Mouse (Mus musculus) urinary bladder, adult 2 months (tissue): Measurements from ENCODE around the gene Tmem116. TPM values are rescaled to one million over a fixed set of nuclear protein-coding genes. Genes with fewer than 3 reads are reported as not detected.

ENCODE experiments used
- DNase-seq: peaks from one replicate; pipeline ENCODE4 v3.0.0; 2022; ENCODE audit warnings: low spot score
- polyA plus RNA-seq: library from polyadenylated mRNA; depleted of rRNA; stranded (reverse); fragments of >200 nt; gene quantifications from 2 replicates; pipeline ENCODE4 v1.2.3, GENCODE M21; 2012; rRNA removed

Gene Tmem116
- polyA plus RNA-seq, 1 experiment: 2.4 TPM

- DNase-seq: no peak
These were observed 85.9 kb downstream of the Tmem116 start for GRCm38 (mm10) chr5:121537588-121537987.

DNA sequence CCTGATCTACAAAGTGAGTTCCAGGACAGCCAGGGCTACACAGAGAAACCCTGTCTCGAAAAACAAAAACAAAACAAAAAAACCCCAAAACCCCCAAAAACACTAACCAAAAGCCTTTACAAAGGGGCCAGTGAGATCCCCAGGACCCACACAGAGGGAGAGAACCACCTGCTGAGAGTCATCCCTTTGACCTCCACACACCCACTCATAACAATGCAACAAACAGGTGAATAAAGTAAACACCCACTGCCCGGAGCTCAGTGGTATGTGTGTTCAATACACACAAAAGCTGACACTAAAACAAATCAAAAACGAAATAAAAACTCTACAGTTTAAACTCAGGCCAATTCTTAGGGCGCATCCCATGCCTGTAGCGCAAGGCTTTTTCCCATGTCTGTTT is 88.4 kb downstream of the Tmem116 start:
- no peak for DNase-seq

DNA sequence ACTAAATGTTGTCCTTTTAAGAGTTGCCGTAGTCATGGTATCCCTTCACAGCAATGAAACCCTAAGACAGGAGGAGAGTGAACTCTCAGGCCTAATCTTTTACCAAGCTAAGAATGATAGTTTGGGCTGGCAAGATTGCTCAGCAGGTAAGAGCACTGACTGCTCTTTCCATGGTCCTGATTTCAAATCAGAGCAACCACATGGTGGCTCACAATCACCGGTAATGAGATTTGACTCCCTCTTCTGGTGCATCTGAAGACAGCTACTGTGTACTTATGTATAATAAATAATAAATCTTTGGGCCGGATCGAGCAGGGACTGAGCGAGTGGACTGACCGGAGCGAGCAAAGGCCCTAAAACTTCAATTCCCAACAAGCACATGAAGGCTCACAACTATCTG is 89.5 kb downstream of the Tmem116 start:
- no peak for DNase-seq

DNA sequence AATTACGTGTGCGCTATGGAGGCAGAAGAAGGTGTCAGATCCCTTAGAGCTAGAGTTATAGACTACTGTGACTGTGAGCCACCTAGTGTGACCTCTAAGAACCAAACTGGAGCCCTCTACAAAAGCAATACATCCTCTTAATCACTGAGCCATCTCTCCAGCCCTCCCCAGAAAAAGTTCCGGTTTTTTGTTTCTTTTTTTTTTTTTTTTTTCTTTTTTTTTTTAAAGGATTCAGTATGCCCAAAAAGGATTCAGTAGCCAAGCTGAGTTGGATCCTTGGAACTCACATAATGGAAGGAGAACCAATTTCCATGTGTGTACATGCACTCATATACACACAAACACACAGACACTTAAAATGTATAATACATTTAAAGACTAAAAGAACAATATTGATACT is 91.7 kb downstream of the Tmem116 start:
- DNase-seq: no peak

GRCm38 (mm10) chr5:121544910-121545792 is 93.5 kb downstream of the Tmem116 start, which contains the start of the genes Adam1a and Gm42878:
Gene Adam1a (minus strand): TSS chr5:121545482.
Gene Gm42878 (minus strand): TSS chr5:121545482.
- DNase-seq: no peak

GRCm38 (mm10) chr5:121545793-121546529 is 94.3 kb downstream of the Tmem116 start, which contains the start of gene Mapkapk5:
Gene Mapkapk5 (minus strand): TSS chr5:121545905.
- DNase-seq: peak; percentile 100

- DNase-seq: no peak
These were observed 94.8 kb downstream of the Tmem116 start for GRCm38 (mm10) chr5:121546530-121546895.

DNA sequence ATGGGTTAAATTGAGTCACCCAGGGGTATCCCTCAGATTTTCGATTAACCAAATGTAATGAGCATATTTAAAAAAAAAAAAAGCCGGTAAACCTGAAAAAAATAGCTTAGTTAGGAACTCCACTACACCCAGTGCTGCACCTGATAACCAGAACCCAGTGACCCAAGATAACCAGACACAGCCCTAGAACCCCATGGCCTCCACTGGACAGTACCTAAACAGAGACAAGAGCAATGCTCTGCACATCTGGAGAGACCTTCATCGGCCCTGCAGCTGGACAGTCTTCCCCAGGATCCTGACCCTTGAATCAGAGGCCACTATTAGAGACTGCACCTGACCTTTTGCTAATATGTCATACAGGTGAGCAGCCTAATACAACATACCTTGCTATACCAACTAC is 95.4 kb downstream of the Tmem116 start:
- DNase-seq: no peak

GRCm38 (mm10) chr5:121549196-121549595 is 97.5 kb downstream of the Tmem116 start:
- no peak for DNase-seq

- DNase-seq: no peak
These were observed 110.7 kb downstream of the Tmem116 start for GRCm38 (mm10) chr5:121562436-121562835.

- DNase-seq: peak; percentile 65
These were observed 112.8 kb downstream of the Tmem116 start for GRCm38 (mm10) chr5:121564468-121564895.

GRCm38 (mm10) chr5:121566035-121566681 is 114.5 kb downstream of the Tmem116 start:
- no peak for DNase-seq

DNA sequence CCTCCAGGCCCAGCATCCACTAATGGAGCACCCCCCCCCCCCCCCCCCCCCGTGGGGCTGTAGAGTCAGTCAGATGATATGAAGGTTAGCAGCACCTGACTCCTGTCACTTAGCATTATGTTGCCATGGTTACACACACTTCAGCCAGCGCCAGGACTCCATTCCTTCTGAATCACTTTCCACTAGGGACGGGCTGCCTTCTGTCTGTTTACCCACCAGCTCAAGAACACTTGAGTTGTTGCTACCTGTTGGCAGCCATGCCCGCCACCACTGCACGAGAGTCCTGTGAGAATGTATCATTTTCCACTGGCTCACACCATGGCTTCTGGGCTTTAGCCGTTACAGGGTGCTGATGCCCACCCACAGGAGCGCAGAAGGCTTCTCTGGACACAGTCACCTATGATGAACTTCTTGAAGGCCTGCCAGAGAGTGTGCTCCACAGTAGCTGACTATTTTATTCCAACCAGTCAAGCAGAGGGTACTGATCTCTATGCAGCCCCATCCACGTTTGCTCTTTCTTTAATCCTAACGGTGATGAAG is 118.3 kb downstream of the Tmem116 start:
- no peak for DNase-seq

DNA sequence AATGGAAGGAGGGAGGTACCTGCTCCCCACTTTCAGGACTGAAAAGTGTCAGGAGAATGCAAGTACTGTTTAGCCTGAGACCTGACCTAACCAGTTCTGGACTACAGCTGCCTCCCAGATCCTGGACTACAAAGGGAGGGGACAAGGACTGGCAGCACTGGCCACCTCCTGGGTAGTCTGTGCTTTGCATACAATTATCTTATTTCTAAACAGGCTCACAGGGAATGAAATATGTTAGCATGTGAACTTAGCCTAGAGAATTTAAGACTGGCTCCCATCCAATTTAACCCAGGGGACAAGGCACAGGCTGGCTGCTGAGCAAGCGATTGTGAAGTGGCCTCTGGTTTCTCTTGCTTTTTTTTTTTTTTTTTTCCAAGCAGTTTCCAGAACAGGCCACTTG is 119.1 kb downstream of the Tmem116 start:
- DNase-seq: no peak

Other genes starting within 250 kb of the Tmem116 start
- 889 and 965 TPM in 2 replicates for gene Rpl6, start 247.4 kb upstream of the Tmem116 start, polyA plus RNA-seq
- gene Hectd4, start 231.7 kb upstream of the Tmem116 start, polyA plus RNA-seq: 11.8 and 13.2 TPM in 2 replicates
- 106 and 115 TPM in 2 replicates for gene Trafd1, start 66.3 kb upstream of the Tmem116 start, polyA plus RNA-seq
- 15.8 and 17.2 TPM in 2 replicates for gene Naa25, start 54.0 kb upstream of the Tmem116 start, polyA plus RNA-seq
- 96.2 and 97.4 TPM in 2 replicates for gene Erp29, start 613 bp downstream of the Tmem116 start, polyA plus RNA-seq
- not detected in 2 replicates for gene Adam1b, start 51.5 kb downstream of the Tmem116 start, polyA plus RNA-seq
- 9.4 and 12.0 TPM in 2 replicates for gene Adam1a, start 93.6 kb downstream of the Tmem116 start, polyA plus RNA-seq
- gene Gm42878, start 93.6 kb downstream of the Tmem116 start, polyA plus RNA-seq: 0.34 TPM in 1 of 2 replicates, not detected in the other
- gene Mapkapk5, start 94.0 kb downstream of the Tmem116 start, polyA plus RNA-seq: 79.3 and 93.5 TPM in 2 replicates
- gene Aldh2, start 141.9 kb downstream of the Tmem116 start, polyA plus RNA-seq: 663 and 712 TPM in 2 replicates
- gene Acad12, start 167.0 kb downstream of the Tmem116 start, polyA plus RNA-seq: 10.6 and 12.8 TPM in 2 replicates
- gene Acad10, start 208.6 kb downstream of the Tmem116 start, polyA plus RNA-seq: 9.6 and 10.3 TPM in 2 replicates
- 34.7 and 37.1 TPM in 2 replicates for gene Brap, start 208.7 kb downstream of the Tmem116 start, polyA plus RNA-seq